9 mouse cellular contexts compared by ENCODE assay signal in the genomic region with DNA sequence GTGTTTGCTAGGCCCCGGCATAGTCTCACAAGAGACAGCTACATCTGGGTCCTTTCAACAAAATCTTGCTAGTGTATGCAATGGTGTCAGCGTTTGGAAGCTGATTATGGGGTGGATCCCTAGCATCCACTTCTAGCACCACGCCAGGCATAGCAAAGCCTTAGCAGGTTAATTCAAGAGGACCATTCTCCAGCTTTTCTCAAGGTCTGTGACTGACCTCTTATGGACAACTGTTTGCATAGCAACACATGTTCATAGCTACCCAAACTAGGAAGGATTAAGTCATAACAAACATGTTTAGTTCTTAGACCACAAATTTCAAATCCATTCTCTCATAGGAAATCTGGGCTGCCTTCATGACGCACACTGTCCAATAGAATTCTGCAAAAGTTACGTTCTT. TPM values are rescaled to one million over a fixed set of nuclear protein-coding genes. Genes with fewer than 3 reads are reported as not detected.
DNase-seq lines count a peak whose midpoint lies in the region; ATAC-seq and TF ChIP-seq lines count a peak whose summit lies in the region.
"Had no signal": no experiment of that assay in that cellular context is flagged by ENCODE, and none has a peak within 500 bp of the region (broad histone marks: within the 10 kb centered on the region; RNA-seq: fewer than 3 reads in every experiment).

No protein-coding gene starts in this region.

- peak; percentile 79 for TF ChIP-seq CTCF in gastrocnemius, adult 2 months (IDR thresholded peaks at IDR 0.05)
- TF ChIP-seq CTCF in lung, postnatal 0 days (IDR thresholded peaks at IDR 0.05): peak; percentile 90

- ATAC-seq in midbrain, embryonic 16.5 days: peak; percentile 60; the same call in 1 of the 2 replicates
- no peak for ATAC-seq in midbrain, embryonic 13.5 days
- peak; percentile 81 for ATAC-seq in lung, postnatal 0 days

- H3K9me3 ChIP-seq in midbrain, embryonic 16.5 days (replicated peaks; ENCODE audit: control insufficient read depth, low read length, poor library complexity, severe bottlenecking): no peaks in the 10 kb centered on the region
- H3K9me3 ChIP-seq in midbrain, embryonic 13.5 days: no peaks in the 10 kb centered on the region
- no peaks in the 10 kb centered on the region for H3K9me3 ChIP-seq in lung, postnatal 0 days (ENCODE audit: low read length)
- H3K9me3 ChIP-seq: liver, embryonic 13.5 days had no signal

- no peak overlapping the region for H3K4me3 ChIP-seq in gastrocnemius, adult 2 months
- H3K4me3 ChIP-seq in midbrain, embryonic 16.5 days (ENCODE audit: low read depth, low read length): no peak overlapping the region
- H3K4me3 ChIP-seq in midbrain, embryonic 13.5 days (replicated peaks): no peak overlapping the region
- no peak overlapping the region for H3K4me3 ChIP-seq in lung, postnatal 0 days (ENCODE audit: low read depth, low read length)
- H3K4me3 ChIP-seq: liver, embryonic 13.5 days had no signal

- H3K27ac ChIP-seq in gastrocnemius, adult 2 months: no peak overlapping the region
- no peak overlapping the region for H3K27ac ChIP-seq in midbrain, embryonic 16.5 days (ENCODE audit: low read length)
- no peak overlapping the region for H3K27ac ChIP-seq in midbrain, embryonic 13.5 days
- no peak overlapping the region for H3K27ac ChIP-seq in lung, postnatal 0 days (ENCODE audit: low read length)
- H3K27ac ChIP-seq: liver, embryonic 13.5 days had no signal

- H3K36me3 ChIP-seq in midbrain, embryonic 16.5 days (ENCODE audit: control insufficient read depth, insufficient read depth, low read length): no peaks in the 10 kb centered on the region
- H3K36me3 ChIP-seq in midbrain, embryonic 13.5 days: no peaks in the 10 kb centered on the region
- no peaks in the 10 kb centered on the region for H3K36me3 ChIP-seq in lung, postnatal 0 days (ENCODE audit: insufficient read depth, low read length)
- H3K36me3 ChIP-seq: liver, embryonic 13.5 days had no signal

- DNase-seq in gastrocnemius, adult 2 months: no peak
- no peak for DNase-seq in gastrocnemius, postnatal 25 days
- DNase-seq in embryo, embryonic 9.5 days (ENCODE audit: extremely low spot score): peak; percentile 29
- peak; percentile 90 for DNase-seq in lung, postnatal 0 days (ENCODE audit: low spot score)
- DNase-seq in spleen, postnatal 10 days (ENCODE audit: low spot score in 2 of 2): no peak
- no peak for DNase-seq in ovary, adult 18-20 months (ENCODE audit: low spot score)
- DNase-seq: liver, embryonic 13.5 days had no signal

- no peaks in the 10 kb centered on the region for H3K27me3 ChIP-seq in midbrain, embryonic 16.5 days (ENCODE audit: control insufficient read depth, insufficient read depth, low read depth, low read length)
- no peaks in the 10 kb centered on the region for H3K27me3 ChIP-seq in midbrain, embryonic 13.5 days
- H3K27me3 ChIP-seq in lung, postnatal 0 days (replicated peaks; ENCODE audit: insufficient read depth, low read length): no peaks in the 10 kb centered on the region
- H3K27me3 ChIP-seq: liver, embryonic 13.5 days had no signal

- no peak overlapping the region for H3K9ac ChIP-seq in midbrain, embryonic 16.5 days (ENCODE audit: low read depth, low read length)
- H3K9ac ChIP-seq in midbrain, embryonic 13.5 days (replicated peaks): no peak overlapping the region
- no peak overlapping the region for H3K9ac ChIP-seq in lung, postnatal 0 days (replicated peaks; ENCODE audit: low read depth)
- H3K9ac ChIP-seq: liver, embryonic 13.5 days had no signal

- H3K4me1 ChIP-seq in midbrain, embryonic 16.5 days (ENCODE audit: control insufficient read depth, insufficient read depth, low read length): no peaks in the 10 kb centered on the region
- no peaks in the 10 kb centered on the region for H3K4me1 ChIP-seq in midbrain, embryonic 13.5 days (replicated peaks)
- no peaks in the 10 kb centered on the region for H3K4me1 ChIP-seq in lung, postnatal 0 days (ENCODE audit: insufficient read depth, low read depth, low read length)
- H3K4me1 ChIP-seq: liver, embryonic 13.5 days had no signal

- H3K4me2 ChIP-seq in midbrain, embryonic 16.5 days (ENCODE audit: low read length): no peak overlapping the region
- H3K4me2 ChIP-seq in midbrain, embryonic 13.5 days (replicated peaks): no peak overlapping the region
- no peak overlapping the region for H3K4me2 ChIP-seq in lung, postnatal 0 days (replicated peaks; ENCODE audit: low read depth, low read length)
- H3K4me2 ChIP-seq: liver, embryonic 13.5 days had no signal

- intact Hi-C loops in gastrocnemius, adult 2 months (cut with DNase I): loop anchor here (1.0 to 10.0 kb wide), 2 partner anchors 81 to 156 kb away; partner anchors contain the start of gene Thegl

- no peak for TF ChIP-seq EP300 in lung, postnatal 0 days (IDR thresholded peaks at IDR 0.05)

- 55% methylated on average over 4 of the region's 5 CpGs for WGBS in midbrain, embryonic 16.5 days
- 65% methylated on average over 5 of the region's 5 CpGs for WGBS in midbrain, embryonic 13.5 days
- 54% methylated on average over 4 of the region's 5 CpGs for WGBS in lung, postnatal 0 days

RNA-seq across cellular contexts. Expression of gene Spink2, which starts 40.7 kb away (rescaled TPM):
- not detected for total RNA-seq in gastrocnemius, adult 2 months (2021)
- total RNA-seq in gastrocnemius, postnatal 25 days (2021): not detected
- polyA plus RNA-seq in midbrain, embryonic 16.5 days (2015; fragmentation: Nextera tagmentation; extraction: Ambion mirVana): 0.41 and 0.48 TPM in 2 replicates
- polyA plus RNA-seq in midbrain, embryonic 13.5 days (2015; fragmentation: Nextera tagmentation; extraction: Ambion mirVana): 0.48 TPM in 1 of 2 replicates, not detected in the other
- polyA plus RNA-seq in lung, postnatal 0 days (2015; fragmentation: Nextera tagmentation; extraction: Ambion mirVana): 5.2 and 8.5 TPM in 2 replicates

RNA-seq across cellular contexts. Expression of gene Hopx, which starts 55.7 kb away (rescaled TPM):
- 1 to 10 TPM; 2.2 to 5.4 TPM for total RNA-seq in gastrocnemius, adult 2 months (2021)
- total RNA-seq in gastrocnemius, postnatal 25 days (2021): 1 to 10 TPM; 3.4 to 5.7 TPM
- polyA plus RNA-seq in midbrain, embryonic 16.5 days (2015; fragmentation: Nextera tagmentation; extraction: Ambion mirVana): 0.78 and 0.88 TPM in 2 replicates
- 0.52 and 0.62 TPM in 2 replicates for polyA plus RNA-seq in midbrain, embryonic 13.5 days (2015; fragmentation: Nextera tagmentation; extraction: Ambion mirVana)
- 49.0 and 49.5 TPM in 2 replicates for polyA plus RNA-seq in lung, postnatal 0 days (2015; fragmentation: Nextera tagmentation; extraction: Ambion mirVana)

Comparison
In these comparisons a context has a peak if more than half of its experiments do, and no peak if none do; other contexts are left out.
1. DNase-seq: peak in embryo, embryonic 9.5 days (single experiment) and lung, postnatal 0 days (single experiment); none in gastrocnemius, adult 2 months (single experiment), gastrocnemius, postnatal 25 days (single experiment), spleen, postnatal 10 days (0 of 2) and ovary, adult 18-20 months (single experiment).
2. RNA of gene Hopx, which starts 55.7 kb away (polyA plus RNA-seq): 49.0 to 49.5 TPM in lung, postnatal 0 days; 0.78 to 0.88 TPM in midbrain, embryonic 16.5 days and 0.52 to 0.62 TPM in midbrain, embryonic 13.5 days; every median in the first group is over 10 times any median in the second.